Mouse (Mus musculus): ENCODE measurements around the gene Ly86. TPM values are rescaled to one million over a fixed set of nuclear protein-coding genes. Genes with fewer than 3 reads are reported as not detected.

The Ly86 gene
- polyA plus RNA-seq, 1 experiment, result 23.8 TPM

- DNase-seq (ENCODE audit: low spot score), result no peak
Measured at GRCm38 (mm10) chr13:37353016-37353415, 8.0 kb downstream of the Ly86 start.

- no peak for DNase-seq (ENCODE audit: low spot score)
Measured at GRCm38 (mm10) chr13:37353868-37354267, 8.9 kb downstream of the Ly86 start.

DNA sequence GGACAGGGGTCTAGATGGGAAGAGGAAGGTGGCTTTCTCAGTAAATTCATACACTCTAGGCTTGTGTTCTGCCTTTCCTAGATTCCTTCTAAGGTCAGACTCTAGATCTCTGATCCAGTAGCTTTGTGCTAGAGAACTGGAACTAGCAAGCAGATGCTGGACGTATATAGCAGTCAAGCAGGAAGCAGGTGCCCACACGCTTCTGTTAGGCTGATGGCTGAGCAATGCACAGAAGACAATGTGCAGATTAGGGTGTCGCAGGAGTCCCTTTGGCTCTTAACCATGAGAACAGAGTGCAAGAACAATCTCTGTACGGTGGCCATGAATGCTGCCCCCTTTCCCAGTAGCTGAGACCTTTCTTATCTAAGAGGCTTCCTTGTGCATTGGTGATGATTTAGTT, 9.4 kb downstream of the Ly86 start:
- DNase-seq (ENCODE audit: low spot score), result no peak

DNA sequence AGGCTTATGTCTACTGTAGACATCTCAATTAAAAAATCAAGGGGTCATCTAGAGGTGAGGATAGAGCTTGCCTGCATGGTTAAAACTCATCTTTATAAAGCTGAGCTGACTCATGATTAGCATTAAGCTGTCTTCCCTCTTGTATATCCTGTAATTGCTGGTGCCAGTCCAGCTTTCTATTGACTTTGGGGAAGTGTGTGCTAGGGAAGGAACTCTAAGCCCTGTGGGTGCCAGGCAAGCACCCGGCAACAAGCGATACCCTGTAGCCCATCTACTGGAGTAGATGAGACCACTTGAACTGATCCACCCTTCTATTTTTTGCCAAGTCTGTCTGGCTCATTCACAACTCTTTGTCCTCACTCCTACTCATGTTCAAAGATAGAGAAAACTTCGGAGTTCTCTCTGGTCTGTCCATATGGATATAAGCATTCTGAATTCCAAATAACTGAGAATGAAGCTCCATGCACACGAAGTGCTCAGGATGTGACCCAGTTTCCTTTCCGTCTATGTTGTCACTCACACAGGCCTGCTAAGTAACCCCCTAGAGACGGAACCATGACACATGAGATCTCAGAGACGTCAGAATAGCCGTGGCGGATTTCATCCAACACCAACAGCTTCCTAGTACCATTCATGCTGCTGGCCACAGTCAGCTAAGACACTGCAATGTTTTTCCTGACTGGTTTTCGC, 10.8 kb downstream of the Ly86 start:
- DNase-seq (ENCODE audit: low spot score), result no peak

GRCm38 (mm10) chr13:37356549-37356948, 11.5 kb downstream of the Ly86 start:
- DNase-seq (ENCODE audit: low spot score), result no peak

DNA sequence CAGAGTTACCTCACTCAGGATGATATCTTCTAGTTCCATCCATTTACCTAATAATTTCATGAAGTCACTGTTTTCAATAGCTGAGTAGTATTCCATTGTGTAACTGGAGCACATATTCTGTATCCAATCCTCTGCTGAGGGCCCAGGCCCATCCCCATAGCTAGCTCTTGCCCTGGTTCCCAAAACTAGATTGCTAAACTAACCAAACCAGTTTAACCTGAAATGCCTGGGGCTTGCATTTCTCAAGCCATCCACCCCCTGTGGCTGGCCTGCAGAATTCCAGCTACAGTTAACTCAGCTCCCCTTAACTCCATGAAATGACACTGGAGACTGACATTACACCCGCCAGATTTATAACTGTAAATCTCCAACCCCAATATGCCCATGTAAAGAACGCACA, 13.1 kb downstream of the Ly86 start:
- no peak for DNase-seq (ENCODE audit: low spot score)

DNA sequence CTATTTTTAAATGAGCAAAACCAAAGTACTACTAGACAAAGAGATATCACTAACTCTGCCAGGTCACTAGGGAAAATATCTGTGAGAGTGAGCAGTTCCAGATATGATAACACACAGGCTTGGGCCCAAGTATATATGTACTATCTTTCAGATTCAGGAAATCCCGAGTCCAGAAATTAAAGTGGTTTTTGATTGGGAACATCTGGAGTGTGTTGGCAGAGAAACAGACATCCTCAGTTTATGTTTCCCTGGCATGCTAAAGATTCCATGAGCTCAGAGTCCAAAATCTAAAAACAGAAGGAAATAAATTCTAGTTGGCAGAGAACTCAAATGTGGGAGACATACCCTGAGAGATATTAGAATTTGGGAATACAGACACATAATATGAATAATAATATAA, 16.2 kb downstream of the Ly86 start:
- no peak for DNase-seq (ENCODE audit: low spot score)

GRCm38 (mm10) chr13:37364351-37364750, 19.3 kb downstream of the Ly86 start:
- DNase-seq (ENCODE audit: low spot score), result no peak

DNA sequence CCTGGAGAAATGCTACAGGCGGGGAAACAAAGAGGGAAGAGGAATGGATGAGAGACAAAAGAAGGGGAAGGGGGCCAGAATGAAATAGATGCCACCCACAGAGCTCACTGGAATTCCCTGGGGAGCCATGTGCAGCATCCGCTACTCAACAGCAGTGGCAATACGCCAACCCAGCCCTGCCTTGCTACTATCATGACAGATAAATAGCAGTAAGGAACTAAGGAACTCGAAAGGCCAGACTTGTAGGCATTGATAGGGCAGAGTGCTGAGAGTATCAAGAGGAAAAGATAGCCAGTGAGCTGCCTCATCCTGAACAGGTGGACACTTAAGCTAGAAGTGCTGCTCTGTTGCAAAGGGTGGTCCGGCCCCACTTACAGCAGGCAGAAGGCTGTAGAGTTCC, 31.4 kb downstream of the Ly86 start:
- DNase-seq (ENCODE audit: low spot score), result no peak

- no peak for DNase-seq (ENCODE audit: low spot score)
Measured at GRCm38 (mm10) chr13:37388222-37389202, 43.5 kb downstream of the Ly86 start.

- DNase-seq (ENCODE audit: low spot score), result no peak
Measured at GRCm38 (mm10) chr13:37389296-37389695, 44.3 kb downstream of the Ly86 start.

- no peak for DNase-seq (ENCODE audit: low spot score)
Measured at GRCm38 (mm10) chr13:37398791-37399190, 53.8 kb downstream of the Ly86 start.

DNA sequence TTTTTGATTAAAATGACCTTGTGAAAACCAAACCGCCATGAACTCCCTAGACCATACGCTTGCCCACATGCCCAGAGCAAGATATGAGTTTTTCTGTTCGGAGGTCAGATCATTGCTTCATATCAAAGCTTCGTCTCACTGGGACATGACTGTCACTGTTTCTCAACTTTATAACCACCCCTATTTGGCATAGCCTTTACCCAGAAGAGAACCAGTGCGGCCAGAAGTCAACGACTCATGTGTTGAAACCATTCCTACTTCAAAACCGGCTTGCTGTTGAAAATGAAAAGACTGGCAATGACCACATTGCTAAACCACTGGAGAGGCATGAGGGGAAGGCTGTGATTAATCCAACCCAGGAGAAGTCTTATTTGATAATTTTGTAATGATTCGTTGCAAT, 54.3 kb downstream of the Ly86 start:
- DNase-seq (ENCODE audit: low spot score), result no peak

- no peak for DNase-seq (ENCODE audit: low spot score)
Measured at GRCm38 (mm10) chr13:37402421-37402820, 57.4 kb downstream of the Ly86 start.

- no peak for DNase-seq (ENCODE audit: low spot score)
Measured at GRCm38 (mm10) chr13:37403708-37404107, 58.7 kb downstream of the Ly86 start.

DNA sequence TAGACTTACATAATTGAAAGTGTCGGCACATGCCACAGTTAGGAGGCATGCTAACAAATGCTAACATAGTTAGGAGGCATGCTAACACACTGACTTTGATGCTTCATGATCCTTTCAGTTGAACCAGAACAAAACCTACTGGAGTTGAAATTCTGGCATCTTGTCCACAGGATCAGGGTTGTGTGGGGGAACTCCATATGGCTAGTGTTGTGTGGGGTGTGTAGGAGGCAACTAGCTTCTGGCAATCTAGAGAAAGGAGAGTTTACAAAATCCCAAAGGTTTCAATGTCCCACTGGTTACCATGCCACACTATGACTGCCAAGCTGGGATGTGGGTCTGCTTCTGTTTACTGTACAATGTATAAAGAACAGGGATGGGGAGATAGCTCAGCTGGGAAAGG, 70.7 kb downstream of the Ly86 start:
- no peak for DNase-seq (ENCODE audit: low spot score)

DNA sequence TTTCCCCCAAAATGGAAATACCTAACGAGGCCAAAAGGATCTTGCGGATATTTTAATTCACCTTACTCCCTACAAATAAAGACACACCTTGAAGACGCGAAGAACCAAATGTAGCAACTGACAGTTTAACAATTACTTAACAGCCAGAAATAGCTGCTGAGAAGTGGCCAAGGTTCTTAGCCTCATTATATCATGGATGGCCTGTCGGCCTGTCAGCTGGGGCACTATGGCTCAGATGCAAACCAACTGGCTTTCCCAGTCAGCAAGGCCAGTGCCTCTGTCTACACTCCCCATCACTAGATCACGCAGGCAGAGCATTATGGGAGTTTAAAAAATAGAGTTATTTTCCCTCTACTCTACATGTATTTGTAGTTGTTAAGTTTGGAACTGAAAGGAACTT, 78.4 kb downstream of the Ly86 start:
- DNase-seq (ENCODE audit: low spot score), result no peak

GRCm38 (mm10) chr13:37424904-37425303, 79.9 kb downstream of the Ly86 start:
- DNase-seq (ENCODE audit: low spot score), result no peak

- DNase-seq (ENCODE audit: low spot score), result no peak
Measured at GRCm38 (mm10) chr13:37425406-37425805, 80.4 kb downstream of the Ly86 start.

DNA sequence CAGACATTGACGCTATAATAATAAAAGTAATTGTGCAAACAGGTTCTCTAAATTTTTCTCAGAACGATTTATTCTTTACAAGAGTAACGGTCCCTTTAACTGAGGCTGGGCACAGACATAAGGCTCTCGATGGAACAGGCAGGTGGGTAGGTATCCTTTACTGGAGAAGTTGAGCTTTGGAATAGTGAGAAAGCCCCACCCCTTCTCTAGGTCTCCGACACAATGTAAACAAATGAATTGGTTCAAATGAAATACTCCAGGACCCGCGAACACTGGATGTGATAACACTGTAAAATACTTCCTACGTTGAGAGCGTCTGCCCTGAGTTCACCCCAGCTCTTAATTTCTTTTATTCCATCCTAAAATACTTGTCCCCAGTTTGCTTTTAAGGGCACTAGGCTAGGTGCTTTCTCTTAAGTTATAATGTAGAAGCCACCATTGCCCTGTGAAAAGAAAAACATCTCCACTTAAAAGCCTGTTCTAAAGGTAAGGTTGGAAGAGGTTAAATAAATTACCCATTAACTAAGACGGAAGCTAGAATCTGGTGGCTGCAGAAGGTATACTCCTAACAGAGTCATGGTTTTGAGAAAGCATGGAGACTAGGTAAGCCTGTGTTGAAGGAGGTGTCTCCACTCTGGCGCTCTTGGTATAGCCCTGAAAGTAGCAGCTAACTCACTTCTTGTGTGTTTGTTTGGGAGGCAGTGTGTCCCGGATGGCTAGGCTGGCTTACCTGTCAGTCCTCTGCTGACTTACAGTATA, 81.7 kb downstream of the Ly86 start:
- DNase-seq (ENCODE audit: low spot score), result no peak

DNA sequence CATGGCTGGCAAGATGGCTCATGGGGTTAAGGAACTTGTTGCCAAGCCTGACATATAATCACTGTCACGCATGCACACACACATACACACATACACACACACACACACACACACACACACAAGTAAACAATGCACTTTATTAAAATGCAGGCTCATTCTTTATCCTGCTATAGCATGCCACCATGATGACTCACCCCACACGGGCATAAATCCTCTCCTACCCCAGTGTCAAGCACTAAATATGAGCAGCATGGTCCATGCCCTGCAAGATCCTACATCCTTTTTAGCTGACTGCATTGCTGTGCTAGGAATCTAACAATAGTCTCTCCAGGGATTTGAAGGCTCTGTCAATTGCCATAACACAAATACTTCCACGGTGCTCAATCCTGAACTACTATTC, 83.5 kb downstream of the Ly86 start:
- no peak for DNase-seq (ENCODE audit: low spot score)

GRCm38 (mm10) chr13:37429661-37430271, 84.8 kb downstream of the Ly86 start:
- no peak for DNase-seq (ENCODE audit: low spot score)

Measured in urinary bladder, adult 2 months (tissue).